Mouse (Mus musculus): ENCODE data around the gene App.

App gene

DNA sequence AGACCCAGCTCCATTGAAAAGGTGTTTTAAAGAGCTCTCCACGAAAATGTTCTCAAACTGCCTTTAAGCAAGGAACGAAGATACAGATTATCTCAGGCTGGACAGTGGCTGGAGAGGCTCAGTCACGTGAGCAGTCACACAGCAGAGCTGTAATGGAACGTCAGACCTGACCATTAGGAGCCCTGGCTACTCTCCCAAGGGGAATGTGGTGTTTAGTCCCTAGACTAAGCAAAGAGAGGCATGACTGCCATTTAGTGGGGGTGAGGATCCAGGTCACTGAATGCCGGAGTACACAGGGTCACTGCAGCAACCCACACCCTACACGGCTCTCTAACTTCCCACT is 199.4 kb downstream of the App start:
- in situ Hi-C loops (cut with MboI), result loop anchor here (25.0 kb wide), 1 partner anchor 713 kb away; no protein-coding TSS in a partner anchor

DNA sequence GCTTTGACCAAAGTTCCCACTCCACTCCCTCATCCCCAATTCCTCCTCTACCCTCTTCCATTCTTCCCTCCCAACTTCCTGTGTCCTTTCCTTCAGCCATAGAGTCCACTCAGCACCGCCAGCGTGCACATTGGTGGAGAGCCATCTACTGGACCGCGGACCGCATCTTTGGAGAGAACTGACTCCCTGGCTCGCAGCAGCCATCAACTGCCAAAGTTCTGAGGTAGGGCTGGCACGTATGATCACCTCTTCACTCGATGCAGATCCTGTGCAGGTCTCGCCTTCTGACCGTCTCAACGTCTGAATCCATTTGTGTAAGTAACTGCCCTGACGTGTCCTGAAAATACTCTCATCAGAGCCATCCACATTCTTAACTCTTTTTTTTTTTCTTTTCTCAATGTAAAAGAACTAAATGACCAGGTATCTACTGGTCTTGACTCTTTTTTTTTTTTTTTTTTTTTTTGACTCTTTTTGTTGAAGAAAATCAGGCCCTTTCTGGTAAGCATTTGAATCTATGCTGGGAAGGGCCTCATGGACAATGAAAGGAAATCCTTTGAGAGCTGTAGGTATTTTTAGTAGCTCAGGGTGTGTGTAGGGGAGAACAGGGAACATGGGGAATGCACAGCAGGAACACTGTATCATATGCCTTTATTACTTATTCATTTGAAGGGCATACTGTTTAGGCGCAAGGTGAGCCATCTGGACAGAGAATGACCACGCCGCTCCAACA is 200.0 kb downstream of the App start:
- in situ Hi-C loops (cut with MboI), result loop anchor here (25.0 kb wide), 1 partner anchor 714 kb away; no protein-coding TSS in a partner anchor

DNA sequence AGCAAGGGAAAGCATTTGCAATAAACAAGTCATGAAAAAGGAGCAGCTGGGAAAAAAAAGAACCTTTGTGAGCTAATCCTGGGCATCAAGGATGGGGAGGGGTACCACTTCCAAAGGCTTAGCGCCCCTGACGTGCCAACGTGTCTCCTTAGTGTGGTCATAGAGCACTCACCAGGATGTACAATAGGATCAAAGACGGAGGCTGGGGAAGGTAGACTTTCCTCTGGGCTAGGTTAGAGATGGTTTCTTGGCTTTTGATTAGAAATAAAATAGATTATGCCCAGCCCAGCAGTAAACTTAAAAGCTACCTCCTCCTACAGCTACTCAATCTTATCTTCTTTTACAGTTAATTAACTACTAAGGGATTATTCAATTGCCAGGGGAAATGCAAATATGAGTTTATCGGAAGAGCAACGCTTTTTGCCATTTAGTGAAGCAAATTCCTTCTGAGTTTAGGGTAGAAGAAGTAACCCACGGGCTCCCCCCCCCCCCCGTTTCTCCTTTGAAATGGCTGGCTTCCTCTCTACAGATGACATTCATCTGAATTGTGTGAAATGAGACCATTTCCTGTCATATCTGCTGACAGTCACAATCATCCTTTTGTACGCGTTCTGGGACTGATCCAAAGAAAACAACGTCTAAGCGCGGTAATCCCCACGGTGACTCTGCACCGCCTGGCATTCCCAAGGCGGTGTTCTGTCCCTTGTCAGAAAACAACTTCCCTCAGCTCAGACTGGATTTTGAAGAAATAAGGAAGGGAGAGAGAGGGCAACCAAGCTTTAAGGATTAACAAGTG is 201.8 kb downstream of the App start:
- in situ Hi-C loops (cut with MboI), result loop anchor here (25.0 kb wide), 1 partner anchor 716 kb away; no protein-coding TSS in a partner anchor

DNA sequence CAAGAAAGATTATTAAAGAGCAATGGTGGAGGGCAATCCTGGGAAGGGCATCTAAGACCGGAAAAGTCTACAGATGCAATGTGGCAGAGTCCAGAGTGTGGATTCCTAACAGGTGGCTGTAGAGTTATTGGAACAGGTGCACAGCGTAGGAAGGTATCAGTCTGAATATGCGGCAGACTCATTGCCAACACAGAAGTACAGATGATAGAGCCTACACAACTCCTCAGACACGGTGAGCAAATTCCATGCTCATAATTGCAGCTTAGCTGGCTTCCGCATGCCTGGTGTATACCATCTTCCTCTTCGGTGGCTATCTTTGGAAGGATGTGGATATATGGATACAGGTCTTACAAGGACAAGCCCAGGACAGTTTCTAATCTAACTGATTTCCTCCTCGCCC is 204.5 kb downstream of the App start:
- in situ Hi-C loops (cut with MboI), result loop anchor here (25.0 kb wide), 1 partner anchor 718 kb away; no protein-coding TSS in a partner anchor

DNA sequence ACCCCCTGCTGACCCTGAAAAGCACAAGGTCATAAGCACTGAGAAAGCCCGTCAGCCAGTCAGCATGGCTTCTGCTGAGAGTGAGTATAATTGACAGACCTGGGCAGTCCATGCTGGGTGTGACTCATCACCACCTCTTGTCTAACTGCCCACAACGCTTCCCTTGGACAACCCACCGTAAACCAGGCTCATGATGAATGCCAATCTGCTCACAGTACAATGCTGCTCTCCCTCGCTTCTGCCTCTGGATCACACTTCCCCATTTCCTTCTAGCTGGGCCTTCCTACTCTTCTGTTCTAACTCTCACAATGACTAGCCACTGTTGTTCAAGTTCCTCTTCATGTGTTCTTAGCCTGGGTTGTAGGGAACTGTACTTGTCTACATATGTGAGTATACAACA is 206.6 kb downstream of the App start:
- in situ Hi-C loops (cut with MboI), result loop anchor here (25.0 kb wide), 1 partner anchor 720 kb away; no protein-coding TSS in a partner anchor

DNA sequence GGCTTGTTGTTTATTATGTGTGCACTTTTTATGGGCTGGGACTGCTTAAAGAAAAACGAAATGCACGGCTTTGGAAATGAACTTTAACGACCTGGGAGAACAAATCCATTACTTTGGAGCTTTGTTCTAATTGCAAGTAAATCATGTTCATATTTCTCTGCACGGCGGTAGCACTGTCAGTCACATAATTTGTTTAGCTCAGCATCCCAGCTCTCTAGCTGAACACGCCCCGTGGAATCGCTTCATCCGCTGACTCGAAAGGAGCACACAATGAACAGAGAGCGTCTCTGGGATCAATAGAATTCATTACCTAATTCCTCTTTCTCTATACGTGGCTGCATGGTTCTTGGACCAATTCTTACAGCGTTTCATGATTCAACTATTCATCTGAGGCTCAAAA is 207.5 kb downstream of the App start:
- in situ Hi-C loops (cut with MboI), result loop anchor here (25.0 kb wide), 1 partner anchor 721 kb away; no protein-coding TSS in a partner anchor

DNA sequence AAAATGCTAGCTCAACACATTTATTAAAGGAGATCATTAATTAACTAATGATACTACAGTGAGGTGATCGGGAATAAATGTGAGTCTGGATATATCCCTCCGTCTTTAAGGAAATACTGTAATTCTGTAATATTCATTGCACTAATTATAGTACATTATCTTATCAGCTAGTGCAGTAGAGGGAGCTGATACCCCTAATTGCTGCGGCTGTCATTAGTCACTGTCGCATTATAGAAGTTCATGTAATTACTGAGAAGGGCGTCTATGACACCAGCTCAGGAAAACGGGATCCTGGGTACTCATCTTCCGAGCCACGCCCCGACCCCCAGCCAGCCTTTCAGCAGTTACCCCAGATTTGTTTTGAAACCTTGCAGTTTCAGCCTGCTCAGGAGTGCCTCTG is 209.6 kb downstream of the App start:
- in situ Hi-C loops (cut with MboI), result loop anchor here (25.0 kb wide), 1 partner anchor 723 kb away; no protein-coding TSS in a partner anchor

DNA sequence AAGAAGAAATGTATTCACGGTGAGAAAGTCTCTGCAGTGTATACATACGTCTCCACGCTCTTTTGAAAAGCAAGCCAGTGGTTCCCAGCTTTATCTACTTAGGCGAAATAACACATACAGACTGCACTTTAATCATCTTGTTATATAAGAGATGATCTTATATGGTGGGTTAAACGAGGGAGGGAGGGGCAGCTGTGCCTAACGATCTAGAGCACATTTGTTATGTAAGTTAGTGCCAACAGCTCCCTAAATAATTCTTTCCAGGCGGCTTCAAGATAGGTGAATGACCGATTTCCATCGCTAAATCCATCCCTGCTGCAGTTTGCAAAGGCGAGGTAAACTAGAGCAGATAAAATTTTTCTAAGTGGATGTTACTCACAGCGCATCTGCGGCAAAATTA is 210.0 kb downstream of the App start:
- in situ Hi-C loops (cut with MboI), result loop anchor here (25.0 kb wide), 1 partner anchor 724 kb away; no protein-coding TSS in a partner anchor

DNA sequence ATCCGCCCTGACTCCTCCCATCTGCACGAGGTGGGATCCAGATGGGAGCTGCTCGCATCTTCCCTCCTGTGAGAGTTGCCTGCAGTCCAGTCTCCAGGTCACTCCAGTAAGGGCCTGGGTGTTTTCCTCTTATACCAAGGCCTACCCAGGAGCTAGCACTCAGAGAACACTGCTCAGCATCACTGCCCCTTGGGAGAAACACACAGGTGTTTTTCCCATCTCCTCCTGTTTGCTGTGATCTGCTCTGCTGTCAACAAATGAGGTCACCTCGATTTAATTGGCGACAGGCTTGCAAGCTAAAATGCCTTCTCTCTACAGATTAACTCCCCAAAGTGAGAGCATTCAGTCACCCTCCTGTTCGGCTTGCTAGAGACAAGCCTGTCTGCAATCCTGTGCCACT is 216.3 kb downstream of the App start:
- in situ Hi-C loops (cut with MboI), result loop anchor here (25.0 kb wide), 1 partner anchor 730 kb away; no protein-coding TSS in a partner anchor

DNA sequence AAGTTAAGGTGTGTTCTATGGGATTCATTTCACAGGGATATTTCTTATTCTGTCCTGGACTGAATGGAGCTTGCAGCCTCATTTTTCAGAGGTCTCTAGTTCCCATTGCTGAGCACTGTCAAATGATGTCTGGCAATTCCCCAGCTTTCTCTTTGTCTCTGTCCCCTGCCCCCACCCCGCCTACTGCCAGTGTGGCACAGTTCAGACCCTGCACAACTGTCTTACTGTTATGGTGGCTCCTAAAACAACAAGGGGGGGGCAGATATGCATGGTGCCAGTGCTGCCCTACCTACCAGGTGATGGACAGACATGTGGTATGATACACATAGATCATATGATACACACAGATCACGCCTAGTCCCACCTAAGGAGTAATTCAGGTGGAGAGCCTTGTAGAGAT is 216.9 kb downstream of the App start:
- in situ Hi-C loops (cut with MboI), result loop anchor here (25.0 kb wide), 1 partner anchor 731 kb away; no protein-coding TSS in a partner anchor

DNA sequence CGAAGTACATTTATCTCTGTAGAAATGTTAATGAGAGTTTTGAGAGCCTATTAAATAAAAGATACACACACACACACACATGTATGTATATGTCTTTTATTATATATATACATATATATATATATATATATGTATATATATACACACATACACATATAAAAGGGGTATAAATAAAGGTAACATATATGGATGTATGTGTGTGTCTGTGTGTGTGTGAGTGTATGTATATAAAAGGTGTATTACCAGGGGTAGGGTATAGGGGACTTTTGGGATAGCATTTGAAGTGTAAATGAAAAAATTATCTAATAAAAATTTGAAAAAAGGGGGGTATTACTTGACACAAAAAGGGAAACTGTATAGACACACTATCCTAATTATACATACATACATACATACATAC is 217.7 kb downstream of the App start:
- in situ Hi-C loops (cut with MboI), result loop anchor here (25.0 kb wide), 1 partner anchor 731 kb away; no protein-coding TSS in a partner anchor

DNA sequence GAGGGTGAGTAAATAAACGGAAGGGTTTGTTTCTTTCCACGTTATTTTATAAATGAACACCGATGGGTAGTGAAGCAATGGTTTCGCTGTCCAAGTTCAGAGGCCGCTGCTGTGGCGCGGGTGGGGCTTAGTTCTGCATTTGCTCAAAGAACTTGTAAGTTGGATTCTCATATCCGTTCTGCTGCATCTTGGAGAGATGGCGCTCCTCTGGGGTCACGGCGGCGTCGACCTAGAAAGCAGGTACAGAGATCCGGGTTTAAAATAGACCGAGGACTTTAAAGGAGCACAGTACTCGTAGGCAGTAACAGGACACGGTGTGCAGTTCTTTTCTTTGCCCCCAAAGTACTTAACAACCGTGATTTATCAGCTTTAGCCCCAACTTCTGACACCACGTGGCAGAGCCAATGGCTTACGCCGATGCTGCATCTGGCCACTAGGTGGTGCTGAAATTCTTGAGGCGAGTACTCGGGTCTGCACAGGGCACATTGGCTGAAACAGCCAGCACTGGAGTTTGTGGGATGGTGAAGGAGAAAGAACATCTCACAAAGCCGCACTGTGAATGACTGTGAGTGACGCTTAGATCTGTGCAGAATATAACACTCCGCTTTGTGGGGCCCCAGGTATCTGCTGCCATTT is 218.2 kb downstream of the App start:
- in situ Hi-C loops (cut with MboI), result loop anchor here (25.0 kb wide), 1 partner anchor 732 kb away; no protein-coding TSS in a partner anchor

DNA sequence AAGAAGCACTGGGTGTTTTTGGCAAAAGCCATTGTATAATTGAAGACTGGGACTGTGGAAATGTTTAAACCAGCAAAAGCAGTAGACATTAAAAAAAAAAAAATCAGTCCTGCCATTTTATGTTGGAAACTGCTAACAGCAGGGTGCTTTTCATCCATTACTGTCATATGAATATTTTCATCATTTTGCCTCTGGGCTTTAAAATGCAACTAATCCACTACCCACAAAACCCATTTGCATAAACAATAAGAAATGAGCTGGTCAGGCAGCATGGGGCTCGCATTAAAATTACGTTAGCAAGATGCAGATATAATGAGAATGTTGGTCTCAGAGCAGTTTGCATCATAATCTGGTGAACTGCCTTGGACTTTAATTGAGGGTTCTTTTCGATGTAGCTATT is 242.5 kb downstream of the App start:
- in situ Hi-C loops (cut with MboI), result no loop called here

DNA sequence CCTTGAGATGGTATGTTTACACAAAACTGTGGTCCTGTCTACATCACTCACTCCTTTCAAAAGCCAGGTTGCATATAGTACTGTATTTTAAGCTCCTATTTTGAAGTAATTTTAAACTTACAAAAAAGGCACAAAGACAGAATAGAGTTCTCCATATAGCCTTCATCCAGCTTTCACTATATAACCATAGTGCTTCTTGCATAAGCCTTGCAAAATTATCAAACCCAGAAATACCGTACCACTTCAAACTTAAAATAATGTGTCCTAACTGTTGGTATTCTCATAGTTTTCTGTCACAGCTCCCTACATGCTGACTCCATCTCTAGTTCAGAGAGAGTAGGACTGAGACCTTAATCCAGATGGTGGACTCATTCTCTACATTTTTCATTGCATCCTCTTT is 245.7 kb downstream of the App start:
- in situ Hi-C loops (cut with MboI), result no loop called here

DNA sequence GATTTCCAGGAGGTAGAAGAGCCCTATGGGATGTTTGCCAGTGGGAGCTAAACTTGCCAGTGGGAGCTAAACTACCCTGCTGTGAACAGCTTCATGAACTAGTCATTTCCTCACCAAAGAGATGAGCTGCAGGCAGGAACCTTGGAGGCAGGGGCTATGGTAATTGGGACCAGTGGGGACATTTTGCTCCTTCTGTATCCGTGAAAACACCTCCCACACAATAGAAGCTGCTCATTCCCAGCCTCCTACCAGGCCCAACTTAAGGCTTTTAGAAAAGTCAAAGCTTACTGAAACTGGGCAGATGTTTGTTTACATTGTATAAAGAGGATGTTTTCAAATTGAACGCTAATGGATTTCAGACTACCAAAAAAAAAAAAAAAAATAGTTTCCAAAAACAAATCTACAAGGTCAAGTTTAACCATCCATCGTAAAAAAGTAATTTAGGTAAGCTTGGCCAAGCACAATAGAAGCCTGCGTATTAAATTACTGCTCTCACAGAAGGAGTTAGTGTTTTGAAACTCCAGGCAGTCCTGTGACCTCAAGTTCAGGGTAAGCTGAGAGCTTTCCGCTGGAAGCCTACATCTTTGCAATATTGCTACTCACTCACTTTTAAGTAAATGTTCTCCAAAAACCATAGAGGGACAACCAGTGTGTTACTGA is 253.8 kb downstream of the App start:
- in situ Hi-C loops (cut with MboI), result no loop called here

DNA sequence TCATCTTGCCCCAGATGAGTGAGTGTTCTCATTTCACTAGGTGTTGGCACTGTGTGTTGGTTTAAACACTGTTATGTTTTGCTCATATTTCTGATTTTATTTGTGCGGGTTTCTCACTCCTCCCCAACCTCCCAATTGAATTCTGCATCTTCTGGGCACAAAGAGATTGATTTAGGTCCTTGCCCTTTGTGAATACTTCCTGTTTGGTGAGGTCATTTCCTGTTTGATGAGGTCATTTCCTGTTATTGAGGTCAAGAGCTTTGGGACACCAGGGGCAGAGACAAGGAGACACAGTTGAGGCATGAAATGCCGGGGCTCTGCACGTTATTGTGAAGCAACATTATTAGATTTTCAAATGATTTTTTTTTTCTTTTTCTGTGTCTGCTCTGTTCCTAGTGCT is 254.5 kb downstream of the App start:
- in situ Hi-C loops (cut with MboI), result no loop called here

DNA sequence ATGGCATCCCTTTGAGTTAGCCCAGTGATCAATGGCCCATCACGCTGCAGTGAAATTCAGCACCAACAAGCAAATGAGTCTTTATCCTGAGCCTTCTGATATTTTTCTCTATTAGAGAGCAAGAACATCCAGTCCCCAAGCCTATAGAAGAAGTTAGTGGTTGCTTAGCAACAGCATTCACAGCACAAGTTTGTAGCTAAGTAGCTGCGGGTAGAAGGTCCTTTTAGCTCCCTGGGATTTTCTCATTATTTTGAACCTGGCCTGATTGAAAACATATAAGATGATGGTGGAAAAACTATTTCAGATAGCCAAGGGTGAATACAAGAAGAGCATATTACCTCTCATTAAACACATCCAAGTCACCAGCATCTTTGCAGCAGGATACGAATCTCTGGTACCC is 256.8 kb downstream of the App start:
- in situ Hi-C loops (cut with MboI), result no loop called here

DNA sequence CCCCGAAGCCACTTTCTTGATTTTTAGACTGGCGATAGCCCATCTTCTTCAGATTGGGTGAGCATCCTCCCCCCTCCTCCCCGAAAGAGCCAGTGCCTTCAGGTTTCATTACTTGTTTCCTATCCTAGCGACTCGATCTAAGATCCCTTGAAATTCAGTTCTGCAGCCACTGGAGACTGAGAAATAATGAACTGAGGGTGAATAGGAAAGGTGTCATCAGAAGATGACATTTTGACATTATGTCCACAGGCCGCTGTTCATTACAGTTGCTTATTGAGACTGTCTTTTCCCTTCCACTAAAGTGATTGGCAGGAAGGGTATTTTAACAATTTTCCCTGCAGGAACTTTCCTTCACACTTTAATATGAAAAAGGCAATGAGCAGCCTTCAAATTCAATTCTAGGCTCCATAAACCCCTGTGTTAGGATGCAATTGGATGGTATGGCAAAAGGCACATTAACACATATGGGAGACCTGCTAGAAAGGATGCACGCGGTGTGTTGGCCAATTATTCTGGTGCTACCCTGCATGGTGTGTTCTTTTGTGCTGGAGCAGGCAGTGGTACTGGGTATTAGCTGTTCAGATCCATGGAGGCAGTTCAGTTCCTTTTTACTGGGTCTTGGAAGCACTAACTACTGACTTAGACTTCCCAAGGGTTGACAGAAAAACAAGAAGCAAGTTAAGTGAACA is 261.9 kb downstream of the App start:
- in situ Hi-C loops (cut with MboI), result no loop called here

DNA sequence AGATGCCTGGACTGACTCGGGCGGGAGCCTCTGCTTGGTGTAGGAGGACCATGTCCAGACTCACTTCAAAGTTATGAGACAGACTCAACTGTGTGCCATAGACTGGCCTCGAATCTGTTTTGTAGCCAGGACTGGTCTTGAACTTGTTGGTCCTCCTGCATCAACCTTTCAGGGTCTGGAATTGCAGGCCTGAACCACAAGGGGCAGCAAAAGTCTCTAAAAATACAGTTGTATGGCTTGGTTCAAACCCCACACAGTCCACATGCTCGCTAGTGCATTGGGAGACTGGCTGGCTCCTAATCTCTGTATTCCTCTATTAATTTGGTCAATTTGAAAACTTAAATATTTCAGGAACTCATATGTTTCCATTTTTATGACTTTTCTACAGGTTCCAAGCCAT is 270.6 kb downstream of the App start:
- in situ Hi-C loops (cut with MboI), result no loop called here

Data from mature B cell (primary cell).